In genomic region chr5:64839016-64839599, GRCm38 (mm10) we compare ENCODE assay signal across 19 mouse cellular contexts. TPM values are rescaled to one million over a fixed set of nuclear protein-coding genes. Genes with fewer than 3 reads are reported as not detected.
DNase-seq lines count a peak whose midpoint lies in the region; ATAC-seq and TF ChIP-seq lines count a peak whose summit lies in the region.
"Had no signal": no experiment of that assay in that cellular context is flagged by ENCODE, and none has a peak within 500 bp of the region (broad histone marks: within the 10 kb centered on the region; RNA-seq: fewer than 3 reads in every experiment).

No protein-coding gene starts in this region.

- peaks cover 7% of the 10 kb centered on the region for H3K9me3 ChIP-seq in heart, embryonic 14.5 days (ENCODE audit: control insufficient read depth, low read length)
- no peaks in the 10 kb centered on the region for H3K9me3 ChIP-seq in kidney, postnatal 0 days (replicated peaks; ENCODE audit: low read length)
- peaks cover 3% of the 10 kb centered on the region; the same call in 1 of the 2 replicates for H3K9me3 ChIP-seq in intestine, embryonic 16.5 days (ENCODE audit: control insufficient read depth, low read length)

- DNase-seq in heart, adult 2 months: no peak
- peak; percentile 26 for DNase-seq in kidney, postnatal 0 days (ENCODE audit: low spot score)
- no peak for DNase-seq in kidney, adult 11 months
- peak; percentile 53 for DNase-seq in NIH3T3 (ENCODE audit: low read depth)
- no peak for DNase-seq in gastrocnemius, adult 18-20 months (ENCODE audit: low spot score)
- DNase-seq: cerebellum, adult 18-20 months; cerebellum, postnatal 36 days; forebrain, postnatal 0 days; kidney, adult 9 months; left cerebral cortex, postnatal 4 days; liver; thymus, postnatal 14 days had no signal

- ATAC-seq in heart, embryonic 14.5 days (ENCODE audit: insufficient number of reproducible peaks, insufficient read depth, low FRiP score, low read depth): no peak
- ATAC-seq in kidney, postnatal 0 days (replicated peaks; ENCODE audit: low FRiP score, low read depth): no peak
- 0 out of 2 replicates have a peak, but pooled peaks have one; percentile 26 for ATAC-seq in intestine, embryonic 16.5 days
- ATAC-seq: forebrain, postnatal 0 days had no signal

- H3K36me3 ChIP-seq in heart, embryonic 14.5 days (ENCODE audit: control insufficient read depth, insufficient read depth, low read length): no peaks in the 10 kb centered on the region
- peaks cover 2% of the 10 kb centered on the region; the same call in 1 of the 2 replicates for H3K36me3 ChIP-seq in heart, adult 2 months (ENCODE audit: control insufficient read depth, insufficient read depth, low read length)
- H3K36me3 ChIP-seq in kidney, postnatal 0 days (ENCODE audit: insufficient read depth, low read length): no peaks in the 10 kb centered on the region
- H3K36me3 ChIP-seq in intestine, embryonic 16.5 days (ENCODE audit: control insufficient read depth, insufficient read depth, low read length): no peaks in the 10 kb centered on the region
- H3K36me3 ChIP-seq: forebrain, embryonic 10.5 days; hindbrain, embryonic 13.5 days; midbrain, embryonic 10.5 days had no signal

- H3K27me3 ChIP-seq in heart, embryonic 14.5 days (ENCODE audit: control insufficient read depth, insufficient read depth, low read length): no peaks in the 10 kb centered on the region
- H3K27me3 ChIP-seq in heart, adult 2 months (ENCODE audit: control insufficient read depth, insufficient read depth, low read length): no peaks in the 10 kb centered on the region
- no peaks in the 10 kb centered on the region for H3K27me3 ChIP-seq in kidney, postnatal 0 days (ENCODE audit: insufficient read depth, low read length)
- no peaks in the 10 kb centered on the region for H3K27me3 ChIP-seq in intestine, embryonic 16.5 days (replicated peaks; ENCODE audit: control insufficient read depth, insufficient read depth, low read length)
- H3K27me3 ChIP-seq: hindbrain, embryonic 13.5 days had no signal

- H3K4me1 ChIP-seq in heart, embryonic 14.5 days (ENCODE audit: control insufficient read depth in 2 of 2, insufficient read depth in 2 of 2, low read length in 2 of 2): peaks cover 11 to 26% of the 10 kb centered on the region in 2 experiments
- H3K4me1 ChIP-seq in heart, adult 2 months (ENCODE audit: control insufficient read depth, insufficient read depth, low read length): peaks cover 4% of the 10 kb centered on the region
- H3K4me1 ChIP-seq in kidney, postnatal 0 days (replicated peaks; ENCODE audit: insufficient read depth, low read length): no peaks in the 10 kb centered on the region
- peaks cover 10% of the 10 kb centered on the region for H3K4me1 ChIP-seq in intestine, embryonic 16.5 days (ENCODE audit: control insufficient read depth, insufficient read depth, low read length)
- H3K4me1 ChIP-seq: forebrain, embryonic 10.5 days; hindbrain, embryonic 13.5 days; midbrain, embryonic 10.5 days had no signal

- TF ChIP-seq EP300 in heart, adult 2 months (IDR thresholded peaks at IDR 0.05; ENCODE audit: insufficient read depth, low read depth, low read length): no peak

- no peaks in the 10 kb centered on the region for H3K79me2 ChIP-seq in heart, adult 2 months (replicated peaks; ENCODE audit: control insufficient read depth, insufficient read depth, low read length)

- intact Hi-C loops in heart, adult 2 months (cut with DNase I): no loop called here

- TF ChIP-seq POLR2A in heart, adult 2 months (IDR thresholded peaks at IDR 0.05; ENCODE audit: insufficient read depth, low read depth, low read length): no peak

- no peak for TF ChIP-seq CTCF in heart, adult 2 months (IDR thresholded peaks at IDR 0.05)
- TF ChIP-seq CTCF in kidney, postnatal 0 days (IDR thresholded peaks at IDR 0.05; ENCODE audit: low read depth): no peak

- 40% methylated on average over 6 of the region's 6 CpGs for WGBS in heart, embryonic 14.5 days
- 39% methylated on average over 6 of the region's 6 CpGs for WGBS in heart, adult 2 months
- WGBS in kidney, postnatal 0 days: 48% methylated on average over 6 of the region's 6 CpGs
- 46% methylated on average over 6 of the region's 6 CpGs for WGBS in intestine, embryonic 16.5 days

- no peak overlapping the region for H3K4me3 ChIP-seq in heart, embryonic 14.5 days (ENCODE audit: control insufficient read depth in 1 of 2, insufficient read depth in 1 of 2, low read depth in 1 of 2, low read length in 2 of 2)
- no peak overlapping the region for H3K4me3 ChIP-seq in heart, adult 2 months
- H3K4me3 ChIP-seq in kidney, postnatal 0 days (replicated peaks; ENCODE audit: low read depth, low read length): no peak overlapping the region
- no peak overlapping the region for H3K4me3 ChIP-seq in intestine, embryonic 16.5 days (ENCODE audit: low read length)
- H3K4me3 ChIP-seq: forebrain, embryonic 10.5 days; hindbrain, embryonic 13.5 days; left cerebral cortex, adult 2 months; midbrain, embryonic 10.5 days had no signal

- H3K27ac ChIP-seq in heart, embryonic 14.5 days (replicated peaks in 1 of 2; ENCODE audit: control insufficient read depth in 1 of 2, insufficient read depth in 1 of 2, low read depth in 2 of 2, low read length in 2 of 2): peak overlapping the region; percentile 61 to 75; a peak in 3 of 4 replicates
- H3K27ac ChIP-seq in heart, adult 2 months: no peak overlapping the region
- H3K27ac ChIP-seq in kidney, postnatal 0 days: no peak overlapping the region
- peak overlapping the region; percentile 21; the same call in 1 of the 2 replicates for H3K27ac ChIP-seq in intestine, embryonic 16.5 days (ENCODE audit: low read length)
- H3K27ac ChIP-seq: forebrain, embryonic 10.5 days; hindbrain, embryonic 13.5 days; left cerebral cortex, adult 2 months; macrophage; midbrain, embryonic 10.5 days had no signal

- no peak overlapping the region for H3K4me2 ChIP-seq in heart, embryonic 14.5 days (ENCODE audit: low read length)
- H3K4me2 ChIP-seq in kidney, postnatal 0 days (ENCODE audit: low read length): no peak overlapping the region
- H3K4me2 ChIP-seq in intestine, embryonic 16.5 days (ENCODE audit: low read depth, low read length): no peak overlapping the region
- H3K4me2 ChIP-seq: hindbrain, embryonic 13.5 days had no signal

- H3K9ac ChIP-seq in heart, embryonic 14.5 days (ENCODE audit: low read length): peak overlapping the region; percentile 30; the same call in 1 of the 2 replicates
- no peak overlapping the region for H3K9ac ChIP-seq in heart, adult 2 months (ENCODE audit: low read depth, low read length)
- no peak overlapping the region for H3K9ac ChIP-seq in kidney, postnatal 0 days (ENCODE audit: low read depth, low read length)
- H3K9ac ChIP-seq in intestine, embryonic 16.5 days (ENCODE audit: low read depth, low read length): no peak overlapping the region
- H3K9ac ChIP-seq: forebrain, postnatal 0 days; hindbrain, embryonic 13.5 days had no signal

RNA-seq across cellular contexts. Expression of gene Klf3, which starts 35.9 kb away (rescaled TPM):
- polyA plus RNA-seq in heart, embryonic 14.5 days (2014; fragmentation: Nextera tagmentation; extraction: Ambion mirVana): 51.9 and 52.1 TPM in 2 replicates
- total RNA-seq in heart, adult 2 months (2021): 10 to 100 TPM; 41.4 to 46.6 TPM
- polyA plus RNA-seq in heart, adult 2 months (2012; rRNA removed): 34.3 and 41.8 TPM in 2 replicates
- polyA plus RNA-seq in kidney, postnatal 0 days (2015; fragmentation: Nextera tagmentation; extraction: Ambion mirVana): 60.6 and 65.6 TPM in 2 replicates
- polyA plus RNA-seq in intestine, embryonic 16.5 days (2015; fragmentation: Nextera tagmentation; extraction: Ambion mirVana): 68.1 and 71.9 TPM in 2 replicates
- total RNA-seq in gastrocnemius, adult 18-20 months (2021): 10 to 100 TPM; 12.7 to 22.1 TPM

Comparison
In these comparisons a context has a peak if more than half of its experiments do, and no peak if none do; other contexts are left out.
1. H3K27ac ChIP-seq: peak in heart, embryonic 14.5 days (2 of 2) and intestine, embryonic 16.5 days (single experiment); none in heart, adult 2 months (single experiment) and kidney, postnatal 0 days (single experiment).
2. DNase-seq: peak in kidney, postnatal 0 days (single experiment) and NIH3T3 (single experiment); none in heart, adult 2 months (0 of 2), kidney, adult 11 months (single experiment) and gastrocnemius, adult 18-20 months (single experiment).